Comparison of ENCODE assay signal across 14 mouse cellular contexts in genomic region chr14:48651471-48652211, GRCm38 (mm10). TPM values are rescaled to one million over a fixed set of nuclear protein-coding genes. Genes with fewer than 3 reads are reported as not detected.
DNase-seq lines count a peak whose midpoint lies in the region; ATAC-seq and TF ChIP-seq lines count a peak whose summit lies in the region.
"Had no signal": no experiment of that assay in that cellular context is flagged by ENCODE, and none has a peak within 500 bp of the region (broad histone marks: within the 10 kb centered on the region; RNA-seq: fewer than 3 reads in every experiment).

No protein-coding gene starts in this region.

- H3K4me1 ChIP-seq in heart, embryonic 11.5 days (ENCODE audit: control insufficient read depth, insufficient read depth, low read length): peaks cover 8% of the 10 kb centered on the region; the same call in 1 of the 2 replicates
- peaks cover 3 to 11% of the 10 kb centered on the region in 2 experiments for H3K4me1 ChIP-seq in ES-E14 (ENCODE audit: control insufficient read depth in 2 of 2, insufficient read depth in 2 of 2, low read length in 2 of 2, poor library complexity in 1 of 2)
- H3K4me1 ChIP-seq in embryonic facial prominence, embryonic 15.5 days: peaks cover 6% of the 10 kb centered on the region; the same call in 1 of the 2 replicates
- peaks cover 56% of the 10 kb centered on the region for H3K4me1 ChIP-seq in midbrain, embryonic 10.5 days

- WGBS in heart, embryonic 11.5 days (ENCODE audit: insufficient replicate concordance): 6% methylated on average over 26 of the region's 26 CpGs
- WGBS in embryonic facial prominence, embryonic 15.5 days: 4% methylated on average over 26 of the region's 26 CpGs
- 3% methylated on average over 26 of the region's 26 CpGs for WGBS in midbrain, embryonic 10.5 days

- H3K27ac ChIP-seq in heart, embryonic 11.5 days (ENCODE audit: low read depth, low read length): no peak overlapping the region
- peak overlapping the region; percentile 71 for H3K27ac ChIP-seq in ES-E14 (ENCODE audit: insufficient read depth, low read depth, low read length, poor library complexity, severe bottlenecking)
- H3K27ac ChIP-seq in embryonic facial prominence, embryonic 15.5 days (replicated peaks): no peak overlapping the region
- H3K27ac ChIP-seq in midbrain, embryonic 10.5 days (replicated peaks): peak overlapping the region; percentile 80

- no peak overlapping the region for H3K9ac ChIP-seq in heart, embryonic 11.5 days (ENCODE audit: low read depth, low read length)
- peak overlapping the region; percentile 29; the same call in 1 of the 2 replicates for H3K9ac ChIP-seq in ES-E14 (ENCODE audit: insufficient read depth, low read depth, low read length, poor library complexity, severe bottlenecking)
- H3K9ac ChIP-seq in embryonic facial prominence, embryonic 15.5 days: no peak overlapping the region

- H3K4me2 ChIP-seq in heart, embryonic 11.5 days: peak overlapping the region; percentile 48
- 0 out of 2 replicates have a peak overlapping the region, but pooled peaks have one; percentile 8 for H3K4me2 ChIP-seq in embryonic facial prominence, embryonic 15.5 days (replicated peaks)

- 0 out of 2 replicates have a peak overlapping the region, but pooled peaks have one; percentile 2 for H3K4me3 ChIP-seq in heart, embryonic 11.5 days (ENCODE audit: low read depth, low read length)
- H3K4me3 ChIP-seq in ES-E14 (ENCODE audit: insufficient read depth in 1 of 2, low read depth in 1 of 2, low read length in 2 of 2, poor library complexity in 1 of 2, severe bottlenecking in 1 of 2): no peak overlapping the region
- no peak overlapping the region for H3K4me3 ChIP-seq in embryonic facial prominence, embryonic 15.5 days (replicated peaks)
- H3K4me3 ChIP-seq in midbrain, embryonic 10.5 days: peak overlapping the region; percentile 41
- H3K4me3 ChIP-seq: erythroblast, embryonic 14.5 days; megakaryocyte, embryonic 14.5 days had no signal

- no peaks in the 10 kb centered on the region for H3K9me3 ChIP-seq in heart, embryonic 11.5 days (replicated peaks; ENCODE audit: control insufficient read depth, low read length)
- H3K9me3 ChIP-seq in ES-E14 (ENCODE audit: control insufficient read depth, insufficient read depth, low read depth, low read length): no peaks in the 10 kb centered on the region
- no peaks in the 10 kb centered on the region for H3K9me3 ChIP-seq in embryonic facial prominence, embryonic 15.5 days (replicated peaks)
- H3K9me3 ChIP-seq in midbrain, embryonic 10.5 days (replicated peaks): no peaks in the 10 kb centered on the region

- ATAC-seq in heart, embryonic 11.5 days (replicated peaks; ENCODE audit: insufficient number of reproducible peaks, low FRiP score, low TSS enrichment): no peak
- no peak for ATAC-seq in embryonic facial prominence, embryonic 15.5 days (ENCODE audit: insufficient number of reproducible peaks, low FRiP score, low TSS enrichment, low read depth)

- in situ Hi-C loops in ES-E14 (cut with MboI; ENCODE audit: low sequenced_read_pairs in 2 of 2, unreplicated experiment in 2 of 2): no loop called here

- DNase-seq in heart, postnatal 25 days (ENCODE audit: low spot score): no peak
- no peak for DNase-seq in ES-E14 (ENCODE audit: low read depth, low spot score)
- peak; percentile 70 for DNase-seq in midbrain, embryonic 10.5 days (ENCODE audit: low spot score)
- no peak for DNase-seq in layer of hippocampus, adult 8-10 months (ENCODE audit: low spot score in 2 of 2)
- DNase-seq in spleen, postnatal 36 days (ENCODE audit: low spot score in 2 of 2): no peak
- DNase-seq in testis, postnatal 14 days (ENCODE audit: low spot score): no peak
- DNase-seq: kidney, adult 8-10 months; right cerebral cortex, postnatal 14 days had no signal

- intact Hi-C loops in heart, postnatal 25 days (cut with DNase I): no loop called here

- peaks cover 60% of the 10 kb centered on the region for H3K27me3 ChIP-seq in heart, embryonic 11.5 days (ENCODE audit: control insufficient read depth, insufficient read depth, low read length)
- H3K27me3 ChIP-seq in embryonic facial prominence, embryonic 15.5 days: peaks cover 74% of the 10 kb centered on the region
- H3K27me3 ChIP-seq in midbrain, embryonic 10.5 days (ENCODE audit: low read depth, poor library complexity, severe bottlenecking): peaks cover 63% of the 10 kb centered on the region

- no peaks in the 10 kb centered on the region for H3K36me3 ChIP-seq in heart, embryonic 11.5 days (ENCODE audit: control insufficient read depth, insufficient read depth, low read length)
- no peaks in the 10 kb centered on the region for H3K36me3 ChIP-seq in ES-E14 (ENCODE audit: control insufficient read depth, insufficient read depth, low read length, poor library complexity, severe bottlenecking)
- no peaks in the 10 kb centered on the region for H3K36me3 ChIP-seq in embryonic facial prominence, embryonic 15.5 days
- H3K36me3 ChIP-seq in midbrain, embryonic 10.5 days: peaks cover 14% of the 10 kb centered on the region

TF ChIP-seq in ES-E14, 5 proteins besides CTCF, POLR2A, EP300 and RAD21:
- no peak for TF ChIP-seq HCFC1 (IDR thresholded peaks at IDR 0.05; ENCODE audit: borderline replicate concordance, insufficient read depth, low read length)
- TF ChIP-seq ZC3H11A (IDR thresholded peaks at IDR 0.05; ENCODE audit: borderline replicate concordance, low read depth, low read length): no peak
- no peak for TF ChIP-seq CHD2 (IDR thresholded peaks at IDR 0.05; ENCODE audit: low read depth, low read length)
- TF ChIP-seq MAFK (IDR thresholded peaks at IDR 0.05; ENCODE audit: insufficient read depth, low read depth, low read length): no peak
- TF ChIP-seq ZNF384 (IDR thresholded peaks at IDR 0.05; ENCODE audit: low read depth, low read length): no peak

RNA-seq across cellular contexts. Expression of gene Otx2, which starts 22.0 kb away (rescaled TPM):
- polyA plus RNA-seq in heart, embryonic 11.5 days (2014; fragmentation: Nextera tagmentation; extraction: Ambion mirVana): 0.52 TPM in 1 of 2 replicates, not detected in the other
- total RNA-seq in heart, postnatal 25 days (2021): not detected
- total RNA-seq in ES-E14 (2012; rRNA removed): 12.3 and 16.3 TPM in 2 replicates
- polyA plus RNA-seq in embryonic facial prominence, embryonic 15.5 days (2015; fragmentation: Nextera tagmentation; extraction: Ambion mirVana): 7.4 and 9.7 TPM in 2 replicates
- polyA plus RNA-seq in midbrain, embryonic 10.5 days (2016; fragmentation: Nextera tagmentation; extraction: Ambion mirVana): 149 and 169 TPM in 2 replicates
- 1 to 10 TPM in 3 of 4 experiments, under 1 TPM in 1; 0.63 to 1.6 (median 1.2) TPM for total RNA-seq in layer of hippocampus, adult 8-10 months (2022)
- total RNA-seq: liver, adult 2 months had no signal
- polyA plus RNA-seq: erythroblast, embryonic 14.5 days; gonadal fat pad, adult 2 months; liver, adult 2 months had no signal

Comparison
In these comparisons a context has a peak if more than half of its experiments do, and no peak if none do; other contexts are left out.
1. H3K27ac ChIP-seq: peak in ES-E14 (single experiment) and midbrain, embryonic 10.5 days (single experiment); none in heart, embryonic 11.5 days (single experiment) and embryonic facial prominence, embryonic 15.5 days (single experiment).
2. H3K4me3 ChIP-seq: peak in heart, embryonic 11.5 days (single experiment) and midbrain, embryonic 10.5 days (single experiment); none in ES-E14 (0 of 2) and embryonic facial prominence, embryonic 15.5 days (single experiment).